Mouse (Mus musculus): ENCODE measurements around the gene Olfr933. TPM values are rescaled to one million over a fixed set of nuclear protein-coding genes. Genes with fewer than 3 reads are reported as not detected.

Olfr933 gene
- polyA plus RNA-seq (2017; shearing (Covaris generic)) = not detected

DNA sequence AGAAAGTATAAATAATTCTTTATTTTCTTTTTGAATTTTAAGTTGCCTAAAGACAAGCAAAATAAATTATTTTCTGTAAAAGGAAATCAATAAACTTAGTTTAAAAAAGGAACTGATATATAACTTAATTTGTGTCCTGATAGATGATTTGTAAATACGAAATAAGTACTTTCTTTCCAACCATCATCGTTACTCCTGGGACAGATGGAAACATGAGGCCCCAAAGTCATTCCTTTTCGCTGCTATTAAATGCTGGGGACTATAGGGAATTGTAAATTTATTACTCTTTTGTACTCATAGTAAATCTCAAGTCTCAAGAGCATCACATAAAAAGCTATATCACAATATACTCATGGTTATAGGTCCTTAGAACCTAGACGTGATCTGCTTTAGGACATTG, at the start of gene Olfr933:
TSS of gene Olfr933 (plus strand) at position 301 of the 400 bp plus-strand sequence.

DNA sequence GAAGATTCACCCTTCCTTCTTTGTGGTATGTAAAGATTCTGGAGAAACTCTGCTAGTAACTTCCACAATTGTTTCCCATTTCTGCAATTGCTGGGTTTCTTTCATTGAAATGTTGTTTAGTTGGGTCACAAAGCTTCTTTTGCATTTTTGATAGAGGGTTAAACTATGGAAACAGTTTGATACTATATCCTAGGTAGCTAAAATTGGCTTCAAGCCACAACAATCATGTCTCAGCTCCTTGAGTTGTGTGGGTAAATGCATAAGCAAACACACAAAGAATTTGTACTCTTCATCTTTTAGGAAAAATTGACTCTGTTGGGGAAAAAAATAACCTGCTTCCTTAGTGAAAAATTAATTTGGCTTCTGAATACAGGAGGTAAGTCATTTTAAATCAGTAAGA, 42.6 kb upstream of the Olfr933 start, which contains the start of gene Olfr930:
TSS of gene Olfr930 (plus strand) at position 301 of the 400 bp plus-strand sequence.

DNA sequence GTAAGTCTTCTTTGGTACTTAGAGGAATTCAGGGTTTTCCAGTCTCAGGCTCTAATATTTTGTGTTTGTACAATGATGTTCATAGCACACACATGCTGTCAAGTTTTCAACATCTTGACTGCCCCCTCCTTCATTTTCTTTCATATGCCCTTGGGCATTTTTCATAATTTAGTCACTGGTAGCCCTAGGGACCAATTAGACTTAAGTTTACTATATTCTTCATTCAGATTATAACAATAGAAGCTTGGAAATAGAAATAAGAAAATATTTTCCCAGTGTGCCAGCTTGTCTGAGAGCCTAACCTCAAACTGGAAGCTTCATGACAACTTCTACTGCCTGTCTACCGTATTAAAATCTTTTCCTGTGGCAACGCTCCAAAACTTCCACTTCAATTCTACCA, 16.1 kb downstream of the Olfr933 start, which contains the start of gene Olfr934:
TSS of gene Olfr934 (minus strand) at position 101 of the 400 bp plus-strand sequence.

DNA sequence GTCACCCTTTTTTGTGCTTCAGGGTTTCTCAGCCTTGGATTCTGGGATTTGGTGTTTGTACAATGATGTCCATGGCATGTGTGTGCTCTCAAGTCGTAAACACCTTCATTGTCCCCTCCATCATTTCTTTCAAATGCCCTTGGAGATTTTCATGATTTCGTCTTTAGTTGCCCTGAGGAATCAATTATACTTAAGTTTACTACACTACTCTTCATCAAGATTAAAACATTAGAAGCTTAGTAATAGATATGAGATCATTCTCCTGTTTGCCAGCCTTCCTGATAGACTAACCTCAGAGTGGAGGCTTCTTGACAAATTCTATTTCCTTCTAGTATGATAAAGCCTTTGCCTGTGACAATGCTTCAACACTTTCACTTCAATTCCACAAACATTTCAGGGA, 27.5 kb downstream of the Olfr933 start, which contains the start of gene Olfr935:
TSS of gene Olfr935 (minus strand) at position 101 of the 400 bp plus-strand sequence.

GRCm38 (mm10) chr9:39023277-39023676, 51.2 kb downstream of the Olfr933 start, which contains the start of gene Olfr146:
Olfr146 (minus strand) TSS chr9:39023377.

Other genes starting within 250 kb of the Olfr933 start
- 0.17 TPM for gene Olfr920, start 220.0 kb upstream of the Olfr933 start, polyA plus RNA-seq (2017; shearing (Covaris generic))
- not detected for gene Olfr921, start 199.2 kb upstream of the Olfr933 start, polyA plus RNA-seq (2017; shearing (Covaris generic))
- gene Olfr922, start 157.7 kb upstream of the Olfr933 start, polyA plus RNA-seq (2017; shearing (Covaris generic)) = not detected
- not detected for gene Olfr923, start 145.8 kb upstream of the Olfr933 start, polyA plus RNA-seq (2017; shearing (Covaris generic))
- gene Olfr924, start 127.9 kb upstream of the Olfr933 start, polyA plus RNA-seq (2017; shearing (Covaris generic)) = not detected
- not detected for gene Olfr26, start 117.3 kb upstream of the Olfr933 start, polyA plus RNA-seq (2017; shearing (Covaris generic))
- not detected for gene Olfr926, start 95.2 kb upstream of the Olfr933 start, polyA plus RNA-seq (2017; shearing (Covaris generic))
- gene Olfr930, start 42.5 kb upstream of the Olfr933 start, polyA plus RNA-seq (2017; shearing (Covaris generic)) = not detected
- not detected for gene Olfr934, start 16.0 kb downstream of the Olfr933 start, polyA plus RNA-seq (2017; shearing (Covaris generic))
- not detected for gene Olfr935, start 27.4 kb downstream of the Olfr933 start, polyA plus RNA-seq (2017; shearing (Covaris generic))
- not detected for gene Olfr146, start 51.1 kb downstream of the Olfr933 start, polyA plus RNA-seq (2017; shearing (Covaris generic))
- not detected for gene Olfr937, start 92.6 kb downstream of the Olfr933 start, polyA plus RNA-seq (2017; shearing (Covaris generic))
- gene Olfr938, start 106.6 kb downstream of the Olfr933 start, polyA plus RNA-seq (2017; shearing (Covaris generic)) = not detected
- not detected for gene Olfr27, start 155.8 kb downstream of the Olfr933 start, polyA plus RNA-seq (2017; shearing (Covaris generic))
- gene Olfr943, start 194.0 kb downstream of the Olfr933 start, polyA plus RNA-seq (2017; shearing (Covaris generic)) = 0.07 TPM
- not detected for gene Olfr944, start 229.6 kb downstream of the Olfr933 start, polyA plus RNA-seq (2017; shearing (Covaris generic))

All from naive thymus-derived CD4-positive, alpha-beta T cell, adult 5 months (primary cell).